Mouse (Mus musculus) E14TG2a.4 (cell line): ENCODE measurements at regions not wholly inside any gene's neighbourhood (a gene's known extent, or its start where the extent isn't known, plus 50 kb on each side); places are given as distances from the start of the nearest gene placed in this dataset.

Source experiments
- H3K27me3 ChIP-seq: 2 replicates; pipeline ENCODE4 v1.6.1; 2014; ENCODE audit warnings: low read length, control low read depth; ENCODE audit not compliant: insufficient read depth
- H3K36me3 ChIP-seq: 2 replicates; pipeline ENCODE4 v1.6.1; 2014; ENCODE audit warnings: low read length, control low read depth; ENCODE audit not compliant: insufficient read depth
- H3K4me1 ChIP-seq: replicated peaks from 2 replicates; pipeline ENCODE4 v1.6.1; 2014; ENCODE audit warnings: low read depth, low read length, control low read depth
- H3K4me3 ChIP-seq: replicated peaks from 2 replicates; pipeline ENCODE4 v1.5.1; 2014; ENCODE audit warnings: mild to moderate bottlenecking, low read length
- H3K9me3 ChIP-seq: 2 replicates; pipeline ENCODE4 v1.6.1; 2014; ENCODE audit warnings: low read length, control low read depth
- CTCF ChIP-seq: conservative IDR thresholded peaks from 2 replicates; pipeline ENCODE4 v1.5.1; 2014; ENCODE audit warnings: low read length
- NANOG ChIP-seq: IDR thresholded peaks from 2 replicates; pipeline ENCODE4 v1.6.1; 2014; ENCODE audit warnings: borderline replicate concordance, low read length, mixed read lengths
- POU5F1 ChIP-seq: IDR thresholded peaks from 2 replicates; pipeline ENCODE4 v1.6.1; 2014; ENCODE audit warnings: low read length, borderline replicate concordance

DNA sequence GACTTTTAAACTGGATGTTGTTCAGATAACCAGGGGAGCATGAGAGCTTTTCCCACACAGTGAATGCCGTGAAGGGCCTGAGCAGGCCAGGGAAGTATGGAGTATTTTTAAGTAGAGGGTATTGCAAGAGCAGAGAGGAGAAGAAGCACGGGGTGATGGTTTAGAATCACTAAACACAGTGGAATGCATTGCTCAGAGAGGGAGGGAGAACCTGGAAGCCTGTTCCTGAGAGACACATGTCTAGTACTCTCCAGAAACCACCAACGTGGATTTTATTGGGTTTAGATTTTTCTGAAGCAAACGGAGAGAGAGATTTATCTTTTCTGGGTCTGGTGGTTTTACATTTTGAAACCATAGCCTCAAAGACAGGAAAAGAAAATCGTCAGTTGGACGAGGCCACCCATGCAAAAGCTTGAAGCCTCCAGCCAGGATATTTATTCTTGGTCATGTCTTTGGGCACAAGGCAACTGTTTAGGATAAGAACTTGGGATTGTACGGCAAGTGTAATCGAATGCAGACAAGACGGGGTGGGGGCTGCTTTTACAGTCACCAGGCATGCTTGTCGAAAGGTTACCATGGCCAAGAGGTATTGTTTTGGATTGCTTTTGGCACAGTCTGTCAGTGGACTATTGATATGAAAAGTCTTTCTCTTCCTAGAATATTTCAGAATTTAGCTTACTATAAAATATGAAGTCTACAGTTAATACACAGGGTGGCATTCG, 306.2 kb downstream of the Sorl1 start:
- TF ChIP-seq POU5F1: no peak
- TF ChIP-seq NANOG: no peak
- no peak for TF ChIP-seq CTCF
- H3K9me3 ChIP-seq: peaks cover 5% of the 10 kb centered on the region
- no peaks in the 10 kb centered on the region for H3K27me3 ChIP-seq
- H3K36me3 ChIP-seq: no peaks in the 10 kb centered on the region
- H3K4me1 ChIP-seq: no peaks in the 10 kb centered on the region
- no peak overlapping the region for H3K4me3 ChIP-seq

DNA sequence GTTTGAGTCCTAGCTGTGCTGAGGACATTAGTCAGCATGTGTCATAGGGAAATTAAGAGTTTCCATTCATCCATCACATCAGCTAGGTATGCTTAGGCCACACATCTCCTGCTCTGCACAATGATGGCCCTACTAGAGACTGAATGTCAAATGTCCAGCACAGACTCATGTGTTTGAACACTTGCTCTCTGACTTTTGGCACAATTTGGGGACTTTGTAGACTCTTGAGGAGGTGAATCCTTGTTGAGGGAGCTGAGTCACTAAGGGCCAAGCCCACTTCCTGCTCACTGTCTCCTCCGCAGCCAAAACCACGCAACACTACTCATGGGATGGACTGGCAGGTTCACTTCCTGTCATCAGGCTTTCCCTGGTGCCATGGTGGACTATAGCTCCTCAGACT, 308.2 kb downstream of the Sorl1 start:
- no peaks in the 10 kb centered on the region for H3K4me1 ChIP-seq
- no peak overlapping the region for H3K4me3 ChIP-seq
- H3K9me3 ChIP-seq: peaks cover 5% of the 10 kb centered on the region
- H3K36me3 ChIP-seq: no peaks in the 10 kb centered on the region
- H3K27me3 ChIP-seq: no peaks in the 10 kb centered on the region
- no peak for TF ChIP-seq CTCF

DNA sequence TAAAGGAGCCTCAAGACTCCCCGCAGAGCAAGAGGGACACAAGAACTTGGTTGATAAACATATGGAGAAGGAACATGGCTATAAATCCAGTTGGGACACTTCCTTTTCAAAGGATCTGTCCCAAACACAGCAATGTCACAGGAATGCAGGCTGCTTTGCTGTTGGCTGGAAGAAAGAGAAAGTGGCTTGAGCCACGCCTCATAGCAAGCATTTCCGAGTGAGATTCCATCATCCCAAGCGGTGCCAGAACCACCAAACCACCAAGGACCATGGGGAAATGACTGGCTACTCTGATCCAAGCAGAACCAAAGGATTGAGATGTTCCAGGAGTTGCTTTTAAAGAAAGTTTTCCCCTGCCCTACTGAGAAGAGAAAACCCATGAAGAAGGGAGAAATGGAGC, 314.8 kb downstream of the Sorl1 start:
- Histone ChIP-seq H3K4me3 (no peak overlapping the region), H3K36me3 (no peaks in the 10 kb centered on the region), H3K9me3 (no peaks in the 10 kb centered on the region), H3K4me1 (0 out of 2 replicates have a peak, but pooled peaks cover 3% of the 10 kb centered on the region), H3K27me3 (0 out of 2 replicates have a peak, but pooled peaks cover 2% of the 10 kb centered on the region)
- TF ChIP-seq NANOG (no peak), CTCF (no peak), POU5F1 (no peak)

DNA sequence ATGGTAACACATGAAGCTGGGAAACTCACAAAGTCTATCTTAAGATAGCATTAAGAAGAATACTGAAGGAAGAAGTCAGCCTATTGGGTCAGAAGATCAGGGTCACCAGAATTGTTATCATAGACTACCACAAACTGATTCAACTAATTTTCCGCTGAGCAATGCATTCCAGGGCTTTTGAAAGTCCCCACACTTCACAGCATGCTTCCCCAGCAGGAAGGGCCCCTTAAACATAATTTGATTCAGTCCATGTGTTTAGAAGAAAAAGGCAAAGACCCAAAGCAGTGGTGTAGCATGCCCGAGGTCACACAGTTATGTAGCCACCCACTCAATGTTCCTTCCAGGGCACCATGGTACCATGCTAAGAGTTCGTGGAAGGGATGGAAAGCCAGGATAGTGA, 315.3 kb downstream of the Sorl1 start:
- no peaks in the 10 kb centered on the region for H3K9me3 ChIP-seq
- TF ChIP-seq NANOG: no peak
- TF ChIP-seq CTCF: no peak
- TF ChIP-seq POU5F1: no peak
- H3K4me1 ChIP-seq: 0 out of 2 replicates have a peak, but pooled peaks cover 3% of the 10 kb centered on the region
- H3K36me3 ChIP-seq: no peaks in the 10 kb centered on the region
- 0 out of 2 replicates have a peak, but pooled peaks cover 2% of the 10 kb centered on the region for H3K27me3 ChIP-seq
- no peak overlapping the region for H3K4me3 ChIP-seq

DNA sequence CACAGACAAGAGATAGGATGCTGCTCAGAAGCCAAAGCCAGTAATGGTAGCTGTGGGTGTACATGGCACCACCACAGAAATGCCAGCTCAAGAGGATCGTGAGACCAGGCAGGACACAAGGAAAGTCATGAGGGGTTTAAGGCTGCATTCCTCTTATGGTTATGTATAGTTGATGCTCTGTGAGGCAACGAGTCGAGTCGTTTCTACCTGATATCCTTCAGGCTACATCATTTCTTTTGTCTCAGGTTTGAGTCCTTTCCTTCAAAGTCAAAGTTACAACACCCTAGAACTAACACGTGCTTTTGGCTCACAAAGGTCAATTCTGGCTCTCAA, 317.8 kb downstream of the Sorl1 start:
- H3K9me3 ChIP-seq: no peaks in the 10 kb centered on the region
- TF ChIP-seq CTCF (no peak), NANOG (no peak), POU5F1 (no peak)
- H3K27me3 ChIP-seq: 0 out of 2 replicates have a peak, but pooled peaks cover 2% of the 10 kb centered on the region
- H3K4me1 ChIP-seq: 0 out of 2 replicates have a peak, but pooled peaks cover 3% of the 10 kb centered on the region
- H3K4me3 ChIP-seq: no peak overlapping the region
- H3K36me3 ChIP-seq: no peaks in the 10 kb centered on the region

DNA sequence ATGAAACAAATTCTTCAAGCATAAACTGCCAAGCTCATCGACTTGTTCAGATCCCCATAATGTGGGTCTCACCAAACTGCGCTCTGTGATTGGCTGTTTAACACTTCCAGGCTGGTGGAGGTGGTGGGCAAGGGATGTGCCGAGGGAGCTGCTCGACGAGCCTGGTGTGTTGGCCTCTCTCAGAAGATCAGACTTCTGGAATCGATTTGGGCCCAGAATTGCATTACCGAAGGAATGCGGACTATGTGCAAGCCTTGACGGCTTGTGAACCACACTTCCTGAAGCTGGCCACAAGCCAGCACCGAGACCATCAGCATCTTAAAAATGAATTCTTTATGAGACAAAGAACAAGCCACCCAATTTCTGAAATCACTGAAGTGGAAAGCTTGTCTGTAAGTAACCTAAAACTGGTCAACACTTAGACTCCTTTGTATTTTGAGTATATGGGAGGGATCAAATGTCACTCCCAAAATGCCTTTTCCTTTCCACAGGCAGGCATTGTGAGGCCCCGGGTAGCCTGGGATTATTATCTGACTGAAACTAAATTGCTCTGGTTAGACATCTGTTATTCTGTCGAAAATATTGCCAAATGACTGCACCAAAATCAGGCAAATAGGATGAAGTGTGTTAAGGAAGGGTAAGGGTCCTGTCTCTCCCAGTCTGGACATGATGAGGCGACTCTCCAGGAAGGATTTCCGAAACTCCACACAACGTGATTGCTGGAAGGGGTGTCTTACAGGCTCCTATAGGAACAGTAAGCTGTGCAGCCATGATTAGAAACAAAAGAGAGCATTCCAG, 318.4 kb downstream of the Sorl1 start:
- H3K4me3 ChIP-seq: no peak overlapping the region
- H3K4me1 ChIP-seq: 0 out of 2 replicates have a peak, but pooled peaks cover 3% of the 10 kb centered on the region
- 0 out of 2 replicates have a peak, but pooled peaks cover 2% of the 10 kb centered on the region for H3K27me3 ChIP-seq
- H3K9me3 ChIP-seq: no peaks in the 10 kb centered on the region
- H3K36me3 ChIP-seq: no peaks in the 10 kb centered on the region
- TF ChIP-seq CTCF (no peak), POU5F1 (no peak), NANOG (no peak)

DNA sequence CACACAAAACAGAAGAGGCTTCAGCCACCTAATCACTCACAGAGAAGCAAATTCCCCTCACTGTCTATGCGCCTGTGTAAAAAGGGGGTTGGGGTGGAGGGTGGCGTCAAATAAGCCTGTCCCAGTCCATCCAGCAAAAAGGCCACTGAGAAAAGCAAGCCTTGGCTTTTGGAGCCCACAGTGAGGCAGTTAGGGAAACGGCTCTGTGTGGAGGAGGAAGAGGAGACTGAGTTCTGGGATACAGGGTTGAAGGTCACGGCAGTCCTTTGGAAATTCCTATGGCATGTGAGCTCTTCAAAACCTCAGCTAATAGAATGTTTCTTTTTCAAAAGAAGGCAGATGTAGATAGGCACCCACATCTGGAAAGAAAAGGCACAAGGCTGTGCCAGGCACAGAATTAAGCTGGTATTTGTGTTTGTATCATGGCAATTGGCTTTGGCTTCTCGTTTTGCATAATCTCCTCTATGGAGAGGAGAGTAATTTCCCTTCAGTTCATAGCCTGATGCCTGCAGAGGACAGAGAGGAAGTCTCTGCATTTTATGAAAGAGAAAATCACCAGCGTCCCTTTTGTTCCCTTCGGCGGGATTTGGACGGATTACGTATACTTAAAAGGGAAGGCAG, 319.3 kb downstream of the Sorl1 start:
- 0 out of 2 replicates have a peak, but pooled peaks cover 2% of the 10 kb centered on the region for H3K27me3 ChIP-seq
- no peak for TF ChIP-seq CTCF
- no peak for TF ChIP-seq POU5F1
- TF ChIP-seq NANOG: no peak

More for the DNA sequence above, 319.3 kb downstream of the Sorl1 start:
- Histone ChIP-seq H3K4me1 (0 out of 2 replicates have a peak, but pooled peaks cover 3% of the 10 kb centered on the region), H3K4me3 (no peak overlapping the region), H3K9me3 (no peaks in the 10 kb centered on the region), H3K36me3 (no peaks in the 10 kb centered on the region)
